Mouse (Mus musculus) bone marrow macrophage, adult 2 months (primary cell): ENCODE measurements around the gene Ltbp2.

ENCODE experiments used
- CTCF ChIP-seq: IDR thresholded peaks from 2 replicates; pipeline ENCODE4 v1.5.1; 2012; ENCODE audit warnings: low read depth, mild to moderate bottlenecking, low read length, moderate library complexity
- POLR2A ChIP-seq: IDR thresholded peaks from 2 replicates; pipeline ENCODE4 v1.6.1; 2012; ENCODE audit warnings: mild to moderate bottlenecking, low read depth, low read length, borderline replicate concordance

DNA sequence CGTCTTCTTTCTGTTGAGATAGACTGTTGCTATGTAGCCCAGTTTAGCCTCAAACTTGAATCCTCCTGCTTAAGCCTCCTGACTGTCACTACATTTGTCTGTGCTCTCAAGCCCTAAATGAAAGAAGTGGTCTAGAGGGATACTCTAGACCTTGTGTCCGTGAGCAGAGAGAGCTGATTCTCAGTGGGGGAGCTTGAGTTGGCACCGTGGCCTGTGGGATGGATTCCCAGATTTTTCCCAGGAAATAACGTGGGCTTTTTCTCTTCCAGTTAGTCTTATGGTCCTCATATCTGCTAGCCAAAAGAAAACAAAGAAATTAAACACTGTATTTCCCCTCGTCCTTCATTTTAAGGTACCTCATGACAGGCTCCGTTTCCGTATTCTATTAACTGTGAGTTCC is 24.0 kb upstream of the Ltbp2 start:
- no peak for TF ChIP-seq CTCF
- no peak for TF ChIP-seq POLR2A
